Mouse (Mus musculus): ENCODE measurements around the gene Slc22a12.

DNA sequence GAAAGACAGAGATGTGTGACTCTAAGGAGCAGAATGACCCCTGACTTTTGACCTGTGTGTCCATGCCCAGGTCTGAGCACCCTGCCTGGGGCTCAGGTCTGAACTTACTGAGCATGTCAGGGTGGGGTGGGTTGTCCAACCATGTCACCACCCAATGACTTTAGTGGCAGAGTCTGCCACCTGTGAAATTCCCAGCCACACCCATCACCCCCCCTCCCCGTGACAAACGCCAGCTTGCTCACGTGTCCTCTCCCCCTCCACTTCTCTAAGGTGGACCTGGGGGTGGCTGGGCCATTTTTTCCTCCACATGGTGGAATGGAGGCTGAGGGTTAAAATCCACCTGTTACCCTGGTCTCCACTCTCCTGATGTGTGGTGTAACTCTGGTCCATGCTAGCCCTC, 6.6 kb downstream of the Slc22a12 start:
- TF ChIP-seq POLR2A (IDR thresholded peaks at IDR 0.05; ENCODE audit: borderline replicate concordance, extremely low read depth, low read depth, low read length) = no peak
- no peak for TF ChIP-seq CTCF (IDR thresholded peaks at IDR 0.05; ENCODE audit: insufficient read depth, low read length)

All from lung, adult 2 months (tissue).